Mouse (Mus musculus) cerebellum, postnatal 4 days (tissue): Measurements from ENCODE around the gene Ifng.
"Not testable (repeated sequence)": the region's sequence is repeated elsewhere in the genome, so short reads cannot be mapped to it uniquely, and the experiment has no call there.

ENCODE experiments used
- DNase-seq, 2 experiments: peaks; one replicate each; pipeline ENCODE4 v3.0.0; 2022; ENCODE audit warnings: low spot score in 2 of 2, mixed read lengths in 1 of 2

Gene Ifng

GRCm38 (mm10) chr10:118440742-118441240 lies at the start of gene Ifng:
Gene Ifng, plus strand, starts transcription at chr10:118441046.
- no peak for DNase-seq

GRCm38 (mm10) chr10:118399917-118400316 lies 40.9 kb upstream of the Ifng start:
- no peak for DNase-seq

- DNase-seq = no peak
Observed at GRCm38 (mm10) chr10:118406463-118407221, 34.2 kb upstream of the Ifng start.

- DNase-seq = no peak
Observed at GRCm38 (mm10) chr10:118411377-118411776, 29.5 kb upstream of the Ifng start.

- no peak for DNase-seq
Observed at GRCm38 (mm10) chr10:118412774-118413173, 28.1 kb upstream of the Ifng start.

GRCm38 (mm10) chr10:118419000-118419425 lies 21.8 kb upstream of the Ifng start:
- DNase-seq = no peak

- DNase-seq = no peak
Observed at GRCm38 (mm10) chr10:118420896-118421295, 19.9 kb upstream of the Ifng start.

GRCm38 (mm10) chr10:118435501-118435900 lies 5.3 kb upstream of the Ifng start:
- no peak for DNase-seq

- DNase-seq = no peak
Observed at GRCm38 (mm10) chr10:118441898-118442297, 1.1 kb downstream of the Ifng start.

- DNase-seq = no peak
Observed at GRCm38 (mm10) chr10:118442999-118443398, 2.2 kb downstream of the Ifng start.

GRCm38 (mm10) chr10:118445021-118445420 lies 4.2 kb downstream of the Ifng start:
- DNase-seq = no peak

- no peak for DNase-seq
Observed at GRCm38 (mm10) chr10:118445502-118445901, 4.7 kb downstream of the Ifng start.

- DNase-seq = no peak
Observed at GRCm38 (mm10) chr10:118445978-118446377, 5.1 kb downstream of the Ifng start.

GRCm38 (mm10) chr10:118451747-118452146 lies 10.9 kb downstream of the Ifng start:
- DNase-seq = no peak

GRCm38 (mm10) chr10:118458729-118459128 lies 17.9 kb downstream of the Ifng start:
- DNase-seq = no peak

GRCm38 (mm10) chr10:118461126-118461767 lies 20.4 kb downstream of the Ifng start:
- no peak for DNase-seq

GRCm38 (mm10) chr10:118466481-118466880 lies 25.6 kb downstream of the Ifng start:
- DNase-seq = peak in 1 of 2 experiments; percentile 13

- DNase-seq = no peak
Observed at GRCm38 (mm10) chr10:118469047-118469446, 28.2 kb downstream of the Ifng start.

GRCm38 (mm10) chr10:118470296-118470957 lies 29.6 kb downstream of the Ifng start:
- no peak for DNase-seq

GRCm38 (mm10) chr10:118472846-118473245 lies 32.0 kb downstream of the Ifng start:
- DNase-seq = not testable (repeated sequence)

- DNase-seq = no peak
Observed at GRCm38 (mm10) chr10:118476696-118477095, 35.9 kb downstream of the Ifng start.

GRCm38 (mm10) chr10:118477297-118477696 lies 36.5 kb downstream of the Ifng start:
- no peak for DNase-seq
